Mouse (Mus musculus) small intestine, adult 10 weeks (tissue): ENCODE data around the gene Gm49711. TPM values are rescaled to one million over a fixed set of nuclear protein-coding genes. Genes with fewer than 3 reads are reported as not detected.

Experiments
- polyA plus RNA-seq: library from polyadenylated mRNA; stranded (reverse); fragments of 350-450 nt; fragmentation: Illumina TruSeq; extraction: RNeasy Lipid Tissue Mini Kit (QIAGEN cat#74804); gene quantifications from one replicate; pipeline ENCODE4 v1.2.3, GENCODE M21; 2014; ENCODE audit warnings: low replicate concordance

Gene Gm49711
- not detected for polyA plus RNA-seq

DNA sequence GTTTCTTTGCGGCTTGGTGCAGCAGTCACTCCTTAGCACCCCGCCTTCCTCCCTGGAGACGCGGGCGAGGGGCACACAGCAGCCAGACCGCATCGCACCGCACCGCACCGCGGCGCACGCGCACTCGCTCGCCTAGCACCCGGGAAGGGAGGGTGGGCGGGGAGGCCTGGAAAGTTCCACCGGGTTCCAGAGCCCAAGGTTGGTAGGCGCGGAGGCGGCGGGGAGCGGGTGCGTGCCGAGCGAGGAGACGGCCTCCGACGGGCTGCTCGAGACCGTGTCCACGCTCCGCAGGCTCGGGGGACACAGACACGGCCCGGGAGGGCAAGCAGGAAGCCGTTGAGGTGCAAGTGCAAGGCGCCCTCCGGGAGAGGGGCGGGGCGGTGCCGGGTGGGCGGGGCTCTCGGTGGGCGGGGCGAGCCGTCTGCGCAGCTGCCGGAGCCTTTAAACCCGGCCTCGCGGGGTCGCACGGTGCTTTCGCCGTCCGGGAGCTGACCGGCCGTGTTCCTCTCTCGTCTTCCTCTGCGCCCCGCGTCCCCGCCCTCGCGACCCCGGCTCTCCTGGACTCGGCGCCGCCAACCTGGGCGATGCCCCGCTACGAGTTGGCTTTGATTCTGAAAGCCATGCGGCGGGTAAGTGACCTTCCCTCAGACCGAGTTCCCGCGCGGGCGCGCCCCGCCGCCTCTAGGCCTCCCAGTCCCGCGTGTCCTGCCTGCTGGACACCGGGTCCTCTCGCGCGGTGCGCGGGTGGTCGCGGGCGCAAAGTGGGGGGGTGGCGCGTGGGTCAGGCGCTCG lies at the start of gene Gm49711, which contains the start of the genes Mrps6 and Slc5a3:
Gm49711 (plus strand) TSS at position 465 of the 792 bp plus-strand sequence.
Mrps6 (plus strand) TSS at position 419 of the 792 bp plus-strand sequence.
Slc5a3 (plus strand) TSS at position 471 of the 792 bp plus-strand sequence.

Other genes with a start within 250 kb of the Gm49711 start
- 27.9 TPM for gene Mrps6, start within 50 bp of the Gm49711 start, polyA plus RNA-seq
- gene Slc5a3, start within 50 bp of the Gm49711 start, polyA plus RNA-seq = 4.1 TPM
- not detected for gene Kcne2, start 234.1 kb downstream of the Gm49711 start, polyA plus RNA-seq
- gene Smim11, start 243.0 kb downstream of the Gm49711 start, polyA plus RNA-seq = 56.3 TPM